Mouse (Mus musculus) heart, postnatal 14 days (tissue): ENCODE data around the gene Dcakd. TPM values are rescaled to one million over a fixed set of nuclear protein-coding genes. Genes with fewer than 3 reads are reported as not detected.

Source experiments
- DNase-seq, 2 experiments: peaks; one replicate each; pipeline ENCODE4 v3.0.0; 2021 to 2022
- intact Hi-C: fragments of 180-260 bp; cut with DNase I; formaldehyde crosslinking; loops from one replicate; pipeline ENCODE4 v1.15.1; 2025
- long read RNA-seq, 2 experiments: library from polyadenylated mRNA; stranded (forward); transcript quantifications; one replicate each; pipeline ENCODE4 v2.0.0; 2021
- total RNA-seq, 2 experiments: library from RNA; stranded (reverse); gene quantifications; 2 replicates each; pipeline ENCODE4 v1.2.3; 2021

The Dcakd gene
- 10 to 100 TPM; 68.5 to 71.1 TPM for total RNA-seq
- long read RNA-seq, experiment 1, transcript Dcakd-203 (2 exons, 1,320 nt), result minor isoform, 29 of 122 reads
- long read RNA-seq, experiment 1, transcript Dcakd-201 (5 exons, 1,744 nt), result major isoform, 79 of 122 reads
- long read RNA-seq, experiment 1, partial matches to known transcripts, result 9 of 122 reads
- long read RNA-seq, experiment 1, other reads (novel, unspliced or antisense), result 4 of 122 reads
- long read RNA-seq, experiment 2, transcript Dcakd-203 (2 exons, 1,320 nt), result minor isoform, 20 of 109 reads
- long read RNA-seq, experiment 2, transcript Dcakd-201 (5 exons, 1,744 nt), result major isoform, 77 of 109 reads
- long read RNA-seq, experiment 2, partial matches to known transcripts, result 5 of 109 reads
- long read RNA-seq, experiment 2, other reads (novel, unspliced or antisense), result 7 of 109 reads

- intact Hi-C loops, result no loop called here
- DNase-seq, result peak; percentile 90 to 91
These were observed at the start of gene Dcakd, which contains the start of gene Nmt1 for GRCm38 (mm10) chr11:103028176-103028891. TSS of gene Dcakd (minus strand) at chr11:103028333. TSS of gene Nmt1 (plus strand) at chr11:103028190.

- intact Hi-C loops, result no loop called here
- no peak for DNase-seq
These were observed 48.4 kb upstream of the Dcakd start for GRCm38 (mm10) chr11:103076581-103076980.

- peak; percentile 67 to 72 for DNase-seq
- intact Hi-C loops, result no loop called here
These were observed 47.9 kb upstream of the Dcakd start for GRCm38 (mm10) chr11:103076010-103076409.

- DNase-seq, result no peak
- intact Hi-C loops, result no loop called here
These were observed 46.7 kb upstream of the Dcakd start for GRCm38 (mm10) chr11:103074796-103075323.

GRCm38 (mm10) chr11:103074121-103074650 lies 46.1 kb upstream of the Dcakd start:
- DNase-seq, result no peak
- intact Hi-C loops, result no loop called here

GRCm38 (mm10) chr11:103073671-103074070 lies 45.5 kb upstream of the Dcakd start:
- intact Hi-C loops, result no loop called here
- no peak for DNase-seq

- DNase-seq, result no peak
- intact Hi-C loops, result no loop called here
These were observed 42.3 kb upstream of the Dcakd start for GRCm38 (mm10) chr11:103070322-103070880.

- intact Hi-C loops, result no loop called here
- DNase-seq, result no peak
These were observed 41.6 kb upstream of the Dcakd start for GRCm38 (mm10) chr11:103069731-103070130.

- DNase-seq, result no peak
- intact Hi-C loops, result no loop called here
These were observed 40.8 kb upstream of the Dcakd start for GRCm38 (mm10) chr11:103068884-103069283.

- DNase-seq, result no peak
- intact Hi-C loops, result no loop called here
These were observed 40.1 kb upstream of the Dcakd start for GRCm38 (mm10) chr11:103068272-103068671.

GRCm38 (mm10) chr11:103067457-103068001 lies 39.4 kb upstream of the Dcakd start:
- peak; percentile 66 to 74 for DNase-seq
- intact Hi-C loops, result no loop called here

- no peak for DNase-seq
- intact Hi-C loops, result no loop called here
These were observed 38.9 kb upstream of the Dcakd start for GRCm38 (mm10) chr11:103067051-103067361.

GRCm38 (mm10) chr11:103066191-103067050 lies 38.3 kb upstream of the Dcakd start:
- intact Hi-C loops, result no loop called here
- no peak for DNase-seq

GRCm38 (mm10) chr11:103058499-103059085 lies 30.5 kb upstream of the Dcakd start:
- DNase-seq, result no peak
- intact Hi-C loops, result no loop called here

GRCm38 (mm10) chr11:103056636-103057035 lies 28.5 kb upstream of the Dcakd start:
- no peak for DNase-seq
- intact Hi-C loops, result no loop called here

GRCm38 (mm10) chr11:103054798-103055197 lies 26.7 kb upstream of the Dcakd start:
- intact Hi-C loops, result loop anchor here (2.0 kb wide), 1 partner anchor 54 kb away; no protein-coding TSS in a partner anchor
- DNase-seq, result peak; percentile 76 to 86

- intact Hi-C loops, result loop anchor here (2.0 kb wide), 2 partner anchors 53 to 153 kb away; partner anchors contain the start of gene Gfap
These were observed 25.3 kb upstream of the Dcakd start for GRCm38 (mm10) chr11:103053191-103054076.

GRCm38 (mm10) chr11:103052078-103052477 lies 23.9 kb upstream of the Dcakd start:
- intact Hi-C loops, result loop anchor here (2.0 kb wide), 1 partner anchor 151 kb away; the partner anchor contains the start of gene Gfap
- no peak for DNase-seq

More at GRCm38 (mm10) chr11:103053191-103054076, 25.3 kb upstream of the Dcakd start:
- DNase-seq, result no peak
